Mouse (Mus musculus): ENCODE data around the gene Fmo9. TPM values are rescaled to one million over a fixed set of nuclear protein-coding genes. Genes with fewer than 3 reads are reported as not detected.

Fmo9 gene
- total RNA-seq (2023), result not detected

GRCm38 (mm10) chr1:166681745-166682144 lies at the start of gene Fmo9:
Gene Fmo9 (minus strand): TSS chr1:166681845.

GRCm38 (mm10) chr1:166647593-166647992 lies 34.1 kb downstream of the Fmo9 start, which contains the start of gene Gm4847:
Gene Gm4847 (minus strand): TSS chr1:166647693.

Other genes with a start within 250 kb of the Fmo9 start
- gene Gm4846, start 184.3 kb downstream of the Fmo9 start, total RNA-seq (2023), result not detected
- gene Gm4847, start 34.2 kb downstream of the Fmo9 start, total RNA-seq (2023), result not detected